Mouse (Mus musculus) thymus, postnatal 4 days (tissue): ENCODE data around the gene Pacsin1.
A peak's percentile ranks its signal among the peaks of the same experiment; 100 is the strongest.

Experiments used
- DNase-seq: peaks from one replicate; pipeline ENCODE4 v3.0.0; 2021

The Pacsin1 gene

GRCm38 (mm10) chr17:27636132-27637020, 18.9 kb upstream of the Pacsin1 start, which contains the start of gene Rps10:
TSS of gene Rps10 (minus strand) at chr17:27636669.
- no peak for DNase-seq

- no peak for DNase-seq
Measured at GRCm38 (mm10) chr17:27637333-27637732, 18.0 kb upstream of the Pacsin1 start.

DNA sequence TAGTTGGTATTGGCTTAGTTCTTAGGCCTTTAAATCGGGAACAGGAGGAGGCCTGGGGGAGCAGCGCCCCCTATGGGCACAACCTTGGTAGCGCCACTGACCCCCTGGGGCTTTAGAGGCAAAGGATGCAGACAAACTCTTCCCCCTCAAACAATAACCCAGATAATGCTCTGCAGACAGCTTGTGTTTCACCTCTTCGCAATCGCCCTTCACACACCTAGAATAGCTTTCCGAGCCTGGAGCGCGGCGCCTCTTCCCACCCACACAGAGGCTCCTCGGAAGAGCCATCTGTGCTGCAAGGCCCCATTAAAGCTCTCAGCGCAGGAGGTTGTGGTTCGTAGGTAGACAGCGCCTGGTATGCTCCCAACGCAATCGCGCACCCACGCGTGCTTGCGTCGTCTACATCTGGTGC, 16.4 kb upstream of the Pacsin1 start:
- DNase-seq: no peak

DNA sequence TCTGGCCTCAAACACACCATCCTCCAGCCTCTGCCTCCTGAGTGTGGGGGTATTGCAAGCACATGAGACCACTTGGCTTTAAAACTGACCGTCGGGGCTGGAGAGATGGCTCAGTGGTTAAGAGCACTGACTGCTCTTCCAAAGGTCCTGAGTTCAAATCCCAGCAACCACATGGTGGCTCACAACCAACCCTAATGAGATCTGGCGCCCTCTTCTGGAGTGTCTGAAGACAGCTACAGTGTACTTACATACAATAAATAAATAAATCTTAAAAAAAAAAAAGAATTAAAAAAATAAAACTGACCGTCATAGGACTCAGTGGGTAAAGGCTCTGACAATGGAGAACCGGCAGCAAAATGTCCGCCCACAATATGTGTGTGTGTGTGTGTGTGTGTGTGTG, 15.5 kb upstream of the Pacsin1 start:
- DNase-seq: peak; percentile 50

DNA sequence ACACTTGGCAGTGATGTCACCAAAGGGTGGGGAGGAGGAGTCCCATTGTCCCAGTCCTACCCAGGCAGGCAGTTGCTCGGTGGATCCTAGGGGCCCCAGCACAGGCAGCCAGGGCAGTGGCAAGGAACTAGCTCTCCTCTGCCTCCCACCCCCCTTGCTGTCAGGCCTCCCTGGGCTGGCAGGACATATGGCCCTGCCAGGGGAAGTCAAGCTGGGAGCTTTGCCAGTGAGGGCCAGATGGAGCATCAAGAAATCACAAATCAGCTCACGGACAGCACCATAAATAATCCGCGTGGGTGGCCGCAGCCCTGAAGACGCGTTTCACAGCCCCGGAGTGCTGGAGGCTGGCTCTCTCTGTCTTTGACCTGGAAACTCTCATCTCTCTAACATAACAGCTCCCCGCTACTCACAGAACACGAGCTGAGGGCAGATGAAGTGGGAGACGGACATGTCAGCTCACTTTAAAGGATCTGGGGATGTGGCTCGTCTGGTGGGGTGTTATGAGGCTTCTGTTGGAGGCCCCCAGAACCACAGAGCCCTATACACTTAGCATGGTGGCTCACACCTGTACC, 12.7 kb upstream of the Pacsin1 start:
- DNase-seq: no peak

- DNase-seq: no peak
Measured at GRCm38 (mm10) chr17:27643101-27643500, 12.2 kb upstream of the Pacsin1 start.

DNA sequence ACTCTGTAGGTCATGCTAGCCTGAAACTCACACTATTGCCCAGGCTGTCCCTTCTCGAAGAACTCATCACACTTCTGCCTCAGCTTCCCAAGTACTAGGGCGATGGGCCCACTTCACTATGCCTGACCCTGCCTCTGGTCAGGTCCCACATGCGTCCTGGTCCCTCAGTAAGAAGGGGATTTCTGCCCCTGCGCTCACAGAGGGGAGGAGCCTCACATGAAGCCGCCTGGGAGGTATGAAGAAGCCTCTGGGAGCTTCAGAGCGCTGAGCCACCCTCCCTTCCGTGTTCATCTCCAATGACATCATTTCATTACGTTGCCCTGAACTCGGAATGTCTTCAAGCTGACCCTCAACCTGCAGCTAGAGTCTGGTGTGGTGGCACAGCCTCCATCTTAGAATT, 11.6 kb upstream of the Pacsin1 start:
- DNase-seq: no peak

DNA sequence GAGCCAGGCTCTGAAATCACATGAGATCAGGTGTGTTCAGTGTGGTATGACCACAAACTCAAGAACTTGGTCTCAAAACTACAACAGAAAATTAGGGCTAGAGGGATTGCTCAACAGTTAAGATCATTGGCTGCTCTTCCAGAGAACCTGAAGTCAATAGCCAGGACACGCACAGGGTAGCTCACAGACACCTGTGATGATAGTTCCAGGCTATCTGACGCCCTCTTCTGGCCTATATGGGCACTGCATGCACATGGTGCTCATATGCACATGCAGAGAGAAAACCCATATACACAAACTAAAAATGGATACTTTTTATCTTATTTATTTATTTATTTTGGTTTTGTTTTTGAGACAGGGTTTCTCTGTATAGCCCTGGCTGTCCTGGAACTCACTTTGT, 10.7 kb upstream of the Pacsin1 start:
- peak; percentile 51 for DNase-seq

GRCm38 (mm10) chr17:27645807-27646206, 9.5 kb upstream of the Pacsin1 start:
- no peak for DNase-seq

- DNase-seq: peak; percentile 80
Measured at GRCm38 (mm10) chr17:27650160-27650559, 5.1 kb upstream of the Pacsin1 start.

DNA sequence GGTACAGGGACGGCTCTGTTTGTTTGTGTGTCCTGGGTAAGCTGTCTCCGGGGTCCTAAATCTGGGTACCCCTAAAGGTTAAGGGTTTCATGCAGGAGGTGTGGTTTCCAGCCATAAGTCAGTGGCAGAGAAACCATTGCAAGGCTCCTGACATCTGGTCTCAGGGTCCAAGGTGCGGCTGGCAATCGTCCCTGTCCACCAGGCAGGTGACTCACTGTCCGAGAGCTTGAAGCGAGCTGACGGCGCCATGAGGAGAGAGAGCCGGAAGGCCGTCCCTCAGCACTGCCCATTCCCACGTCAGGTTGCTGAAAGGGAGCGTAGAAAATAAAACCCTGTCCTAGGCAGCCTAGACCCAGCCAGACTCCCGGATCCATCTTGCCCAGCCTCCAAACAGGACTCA, 4.7 kb upstream of the Pacsin1 start:
- no peak for DNase-seq

- peak; percentile 67 for DNase-seq
Measured at GRCm38 (mm10) chr17:27652046-27652790, 3.1 kb upstream of the Pacsin1 start.

DNA sequence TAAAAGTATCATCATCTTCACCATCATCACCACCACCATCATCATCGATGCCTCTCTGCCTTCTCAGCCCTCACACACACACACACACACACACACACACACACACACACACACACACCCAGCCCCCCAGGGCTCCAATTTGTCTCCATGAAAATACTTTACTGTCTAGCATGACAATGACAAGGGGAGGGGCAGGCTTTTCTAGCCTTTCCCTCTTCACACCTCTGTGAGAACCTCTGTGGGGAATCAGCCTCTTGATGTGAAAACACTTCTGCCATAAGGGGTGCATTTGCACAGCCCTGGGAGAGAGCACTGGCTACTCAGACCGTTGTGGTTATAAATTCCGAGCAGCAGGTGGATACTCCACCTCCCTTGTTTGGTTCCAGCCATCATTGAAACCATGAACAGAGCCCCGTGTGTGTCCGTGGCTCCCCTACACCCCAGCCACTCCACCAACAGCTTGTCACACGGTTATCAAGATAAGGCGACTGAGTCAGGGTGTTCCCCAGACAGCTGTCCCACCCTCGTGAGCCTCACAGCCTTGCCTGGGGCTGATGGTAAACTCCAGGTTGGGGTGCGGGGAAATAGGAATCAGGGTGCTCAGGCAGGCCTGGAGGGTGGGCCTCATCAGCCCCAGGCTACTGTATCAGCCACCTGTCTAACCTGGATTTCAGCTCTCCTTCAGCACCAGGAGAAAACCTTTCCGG, 1.9 kb upstream of the Pacsin1 start:
- no peak for DNase-seq

DNA sequence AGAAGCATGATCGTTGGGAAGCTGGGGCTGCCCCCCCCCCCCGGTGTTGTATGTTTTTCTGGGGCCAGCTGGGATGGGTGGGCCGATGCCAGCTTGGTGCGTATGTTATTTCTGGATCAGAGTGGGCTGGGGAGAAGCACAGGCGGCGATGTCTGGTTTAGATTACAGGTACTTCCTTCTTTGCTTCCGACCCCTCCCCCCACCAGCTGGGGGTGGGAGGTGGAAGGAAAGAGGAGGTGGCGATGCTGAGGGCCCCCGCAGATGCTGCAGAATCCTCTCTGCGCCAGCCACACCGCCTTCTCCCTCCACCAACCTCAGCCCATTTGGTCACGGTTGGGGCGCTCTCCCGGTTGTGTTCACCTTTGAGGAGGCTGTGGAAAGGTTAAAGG, 696 bp downstream of the Pacsin1 start:
- peak; percentile 84 for DNase-seq

- no peak for DNase-seq
Measured at GRCm38 (mm10) chr17:27656414-27656813, 1.1 kb downstream of the Pacsin1 start.

- DNase-seq: no peak
Measured at GRCm38 (mm10) chr17:27657123-27657522, 1.8 kb downstream of the Pacsin1 start.

DNA sequence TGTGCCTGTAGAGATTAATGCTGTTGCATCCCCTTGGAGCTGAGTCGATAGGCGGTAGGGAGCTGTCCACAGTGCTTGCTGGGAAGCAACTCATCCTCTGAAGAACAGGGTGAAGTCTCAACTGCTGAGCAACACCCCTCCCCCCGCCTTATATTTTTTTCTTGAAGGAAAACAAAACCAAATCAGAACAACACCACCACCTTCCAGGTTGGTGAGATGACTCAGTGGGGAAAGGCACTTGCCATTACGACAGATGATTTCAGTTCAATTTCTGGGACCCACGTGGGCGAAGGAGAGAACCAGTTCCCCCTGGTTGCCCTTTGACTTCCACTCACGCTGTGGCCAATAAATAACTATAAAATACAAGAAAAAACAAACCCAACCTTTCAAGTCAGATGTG, 3.5 kb downstream of the Pacsin1 start:
- no peak for DNase-seq

DNA sequence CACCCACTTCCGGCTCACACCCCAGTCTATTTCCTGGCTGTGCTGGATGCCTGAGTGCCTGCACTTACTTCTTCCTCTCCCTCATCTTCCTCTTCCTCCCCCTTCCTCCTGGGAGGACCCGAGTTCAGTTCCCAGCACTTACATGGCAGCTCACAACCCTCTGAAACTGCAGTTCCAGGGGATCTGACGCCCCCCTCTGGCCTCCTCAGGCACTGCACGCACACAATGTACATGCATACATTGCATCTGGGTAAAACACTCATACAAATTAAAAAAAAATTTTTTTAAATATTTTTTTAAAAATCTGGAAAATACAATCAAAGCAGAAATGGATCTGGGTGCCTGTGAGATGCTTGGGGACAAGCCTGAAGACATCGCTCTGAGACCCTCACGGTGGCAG, 16.4 kb downstream of the Pacsin1 start:
- DNase-seq: no peak

DNA sequence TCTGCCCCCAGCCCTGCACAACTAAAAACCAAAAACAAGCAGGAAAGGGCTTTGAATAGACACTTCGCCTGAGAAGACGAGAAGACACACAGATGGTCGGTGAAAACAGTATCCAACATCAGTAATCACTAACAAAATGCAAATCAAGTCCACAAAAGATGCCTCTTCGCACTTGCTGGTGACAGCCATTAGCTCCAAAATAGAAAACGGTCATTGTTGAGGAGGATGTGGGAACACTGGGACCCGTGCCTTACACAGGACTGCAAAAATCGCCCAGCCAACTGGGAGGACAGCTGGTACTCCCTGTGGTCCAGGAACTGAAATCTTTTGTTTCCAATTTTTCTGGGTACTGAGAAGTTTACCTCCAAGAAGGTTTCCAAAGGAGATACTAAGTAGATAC, 18.6 kb downstream of the Pacsin1 start:
- DNase-seq: no peak

DNA sequence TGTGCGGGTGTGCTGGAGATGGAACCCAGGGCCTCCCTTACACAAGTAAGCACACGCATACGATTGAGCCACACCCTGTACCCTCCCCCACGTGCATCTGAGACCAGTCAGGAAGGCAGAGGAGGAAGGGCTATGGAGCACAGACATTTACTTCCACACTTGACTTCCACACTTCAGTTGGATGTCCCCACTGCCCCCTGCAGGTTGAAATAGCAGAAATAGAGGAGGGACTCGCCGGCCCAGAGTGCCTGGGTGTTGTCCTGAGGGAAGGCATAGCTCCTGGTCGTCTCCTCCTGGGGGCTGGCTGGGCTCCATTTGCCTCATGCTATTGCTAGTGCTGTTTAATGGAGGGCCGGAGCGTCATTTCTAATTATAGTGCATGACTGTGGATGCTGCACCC, 20.1 kb downstream of the Pacsin1 start:
- no peak for DNase-seq

- DNase-seq: no peak
Measured at GRCm38 (mm10) chr17:27676270-27676669, 21.0 kb downstream of the Pacsin1 start.

DNA sequence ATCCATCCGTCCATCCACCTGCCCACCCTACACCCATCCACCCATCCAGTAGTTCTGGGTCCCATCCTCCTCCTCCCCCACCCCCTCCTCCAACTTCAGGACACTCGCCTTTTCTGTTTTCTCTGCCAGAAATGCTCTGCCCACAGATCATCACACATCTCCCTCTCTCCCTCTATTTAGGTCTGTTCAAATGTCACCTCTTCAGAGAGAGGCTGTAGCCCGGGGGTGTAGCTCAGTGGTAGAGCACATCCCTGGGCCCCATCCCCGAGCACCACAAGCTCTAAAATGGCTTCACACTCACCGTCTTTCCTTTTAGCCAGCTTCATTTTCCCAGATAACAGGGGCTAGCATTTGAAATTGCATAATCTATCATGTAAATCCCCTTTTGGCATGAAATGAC, 22.4 kb downstream of the Pacsin1 start:
- no peak for DNase-seq
